Mouse (Mus musculus): ENCODE measurements around the gene Cplx3.

The Cplx3 gene

GRCm38 (mm10) chr9:57606139-57606851 is at the start of gene Cplx3:
Gene Cplx3, minus strand, starts transcription at chr9:57606281.
- no peak for DNase-seq

DNA sequence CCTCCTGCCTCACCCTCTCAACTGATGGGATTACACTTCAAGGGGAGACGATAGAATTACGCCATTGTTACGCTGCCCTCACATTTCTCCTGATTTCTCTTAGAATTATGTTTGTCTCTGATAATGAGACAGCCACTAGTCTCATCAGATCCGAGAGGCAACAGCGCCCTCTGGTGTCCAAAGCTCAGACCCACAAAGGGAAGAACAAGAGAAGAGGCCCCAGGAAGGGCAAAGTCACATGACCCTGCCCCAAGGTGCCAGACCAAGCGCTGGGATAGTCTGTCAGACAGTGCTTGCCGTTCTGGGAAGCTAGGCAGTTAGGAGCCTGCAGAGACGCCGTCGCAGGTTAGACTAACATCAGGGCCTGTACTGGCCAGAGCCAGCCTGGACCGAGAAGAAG is 49.7 kb upstream of the Cplx3 start:
- peak; percentile 91 for DNase-seq

GRCm38 (mm10) chr9:57654966-57655365 is 48.9 kb upstream of the Cplx3 start:
- no peak for DNase-seq

- peak; percentile 5 for DNase-seq
Observed at GRCm38 (mm10) chr9:57653283-57653682, 47.2 kb upstream of the Cplx3 start, which contains the start of gene Csk. Gene Csk, minus strand, starts transcription at chr9:57653631.

- no peak for DNase-seq
Observed at GRCm38 (mm10) chr9:57652855-57653254, 46.8 kb upstream of the Cplx3 start.

- DNase-seq, result no peak
Observed at GRCm38 (mm10) chr9:57652351-57652750, 46.3 kb upstream of the Cplx3 start.

DNA sequence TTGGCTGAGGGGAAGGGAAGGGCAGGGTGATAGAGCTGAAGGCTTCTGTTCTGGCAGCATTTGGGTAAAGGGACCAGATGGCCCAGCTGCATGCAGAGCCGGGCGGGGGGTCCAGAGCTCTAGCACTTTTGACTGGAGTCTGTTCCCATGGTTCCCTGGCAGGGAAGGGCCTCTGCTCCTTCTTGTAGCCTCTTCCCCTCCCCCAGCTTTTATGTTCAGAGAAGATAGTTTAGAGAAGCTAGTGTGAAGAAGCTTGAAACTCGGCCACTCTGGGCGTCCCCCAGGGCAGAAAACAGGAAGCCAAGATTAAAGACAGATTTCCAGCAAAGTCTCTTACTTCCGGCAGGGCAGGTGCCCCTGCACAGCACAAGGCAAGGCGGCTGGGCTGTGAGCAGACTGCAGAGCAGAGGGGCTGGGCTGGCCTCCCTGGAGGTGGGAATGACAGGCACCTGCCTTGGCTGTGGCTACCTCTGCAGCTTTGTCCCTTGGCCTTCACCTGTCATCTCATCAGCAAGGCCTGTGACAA is 44.8 kb upstream of the Cplx3 start:
- DNase-seq, result peak; percentile 57

- DNase-seq, result no peak
Observed at GRCm38 (mm10) chr9:57650130-57650785, 44.2 kb upstream of the Cplx3 start.

DNA sequence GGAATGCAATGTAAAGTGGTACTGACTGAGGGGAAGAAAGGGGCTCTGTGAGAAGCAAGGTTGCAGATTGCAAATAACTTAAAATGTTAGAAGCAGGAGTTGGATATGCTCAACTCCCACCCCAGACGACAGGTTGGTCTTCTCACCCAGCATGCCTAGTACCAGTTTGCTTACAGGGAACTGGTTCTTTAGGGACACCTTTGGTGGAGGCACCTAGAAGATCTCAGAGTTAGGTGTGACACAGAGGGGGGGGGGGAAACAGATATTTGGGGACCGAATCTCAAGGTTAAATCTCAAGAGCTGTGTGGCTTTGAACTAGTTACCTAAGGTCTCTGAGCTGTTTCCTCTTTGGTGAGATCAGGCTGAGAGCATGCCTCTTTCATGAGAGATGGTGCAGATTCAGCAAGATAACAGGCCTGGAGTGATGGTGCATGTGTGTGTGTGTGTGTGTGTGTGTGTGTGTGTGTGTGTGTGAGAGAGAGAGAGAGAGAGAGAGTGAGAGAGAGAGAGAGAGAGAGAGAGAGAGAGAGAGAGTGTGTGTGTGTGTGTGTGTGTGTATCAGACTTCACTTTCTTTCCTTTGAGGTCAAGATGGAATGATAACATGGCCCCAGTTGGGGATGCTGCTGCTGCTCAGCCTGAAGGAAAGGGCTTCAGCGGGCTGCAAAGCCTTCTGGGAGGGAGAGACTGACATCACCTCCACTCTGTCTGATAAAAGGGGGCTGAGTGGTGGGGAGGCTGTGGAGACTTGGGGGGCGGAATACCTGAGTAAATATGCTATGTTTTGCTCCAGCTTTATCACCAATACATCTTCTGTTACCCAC is 41.4 kb upstream of the Cplx3 start:
- DNase-seq, result no peak

DNA sequence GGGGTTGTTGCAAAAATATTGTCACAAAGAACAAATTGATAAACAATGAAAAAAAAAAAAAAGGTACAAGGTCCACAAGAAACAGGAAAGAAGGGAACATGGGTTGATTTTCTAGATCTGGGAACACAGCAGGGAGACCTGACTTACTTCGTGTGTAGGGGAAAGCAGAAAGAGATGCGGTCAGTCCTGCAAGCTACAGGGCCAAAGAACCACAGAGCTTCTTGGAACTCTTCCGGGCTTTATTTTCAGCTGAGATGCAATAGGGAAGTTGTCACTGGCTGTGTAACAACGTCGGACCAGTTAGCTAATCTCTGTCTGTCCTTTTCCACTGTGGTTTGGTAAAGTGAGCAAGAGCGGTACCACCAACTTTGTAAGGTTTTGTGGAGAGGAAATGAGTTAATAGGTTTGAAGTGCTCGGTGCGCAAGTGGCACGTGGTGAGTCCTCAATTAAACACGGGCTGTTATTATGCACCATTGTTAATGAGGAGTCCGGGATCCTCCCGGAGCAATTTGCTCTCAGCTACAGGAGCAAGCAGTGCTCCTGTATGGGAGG is 40.5 kb upstream of the Cplx3 start:
- no peak for DNase-seq

DNA sequence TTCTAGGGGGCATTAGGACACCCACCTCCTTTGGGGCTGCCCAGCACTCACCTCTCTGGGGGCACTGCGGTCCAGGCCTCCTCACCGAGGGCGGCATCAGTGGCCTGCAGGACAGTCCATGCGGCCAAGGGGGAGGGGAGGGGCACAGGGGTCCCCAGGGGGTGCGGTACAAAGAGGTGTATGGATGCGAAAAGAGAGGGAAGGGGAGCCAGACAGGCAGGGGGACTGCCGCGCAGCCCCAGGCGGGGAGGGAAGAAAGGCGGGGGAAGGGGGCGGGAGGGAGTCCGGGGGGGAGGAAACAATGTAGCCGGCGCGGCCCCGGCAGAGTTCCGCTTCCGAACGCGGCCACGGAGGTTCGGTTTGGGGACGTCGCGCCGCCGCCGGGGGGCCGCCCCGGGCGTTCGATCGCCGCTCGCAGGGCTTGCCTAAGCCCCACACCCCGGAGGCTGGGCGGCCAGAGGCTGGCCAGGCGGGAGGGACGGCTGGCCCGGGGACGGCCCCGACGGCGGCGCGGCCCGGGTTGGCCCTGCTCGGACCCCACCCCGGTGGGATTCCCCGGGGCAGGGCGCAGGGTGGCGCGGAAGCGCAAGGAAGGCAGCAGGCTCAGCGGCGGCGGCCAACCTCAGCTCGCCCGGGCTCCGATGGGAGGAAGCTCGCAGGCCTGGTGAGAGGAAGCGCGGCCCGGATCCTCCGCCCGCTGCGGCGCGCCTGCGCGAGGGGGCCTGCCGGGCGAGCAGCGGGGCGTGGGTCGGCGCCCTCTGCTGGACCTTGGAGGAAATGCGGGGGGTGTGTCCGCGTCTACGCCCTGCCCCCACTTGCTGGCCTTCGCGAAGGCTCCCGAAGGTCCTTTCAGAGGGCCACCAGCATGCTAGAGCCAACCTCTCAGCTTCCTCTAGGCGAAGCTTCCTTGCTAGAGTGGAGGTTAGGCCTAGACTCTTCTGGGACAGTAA is 39.1 kb upstream of the Cplx3 start:
- DNase-seq, result peak; percentile 91

GRCm38 (mm10) chr9:57644442-57644943 is 38.4 kb upstream of the Cplx3 start:
- no peak for DNase-seq

DNA sequence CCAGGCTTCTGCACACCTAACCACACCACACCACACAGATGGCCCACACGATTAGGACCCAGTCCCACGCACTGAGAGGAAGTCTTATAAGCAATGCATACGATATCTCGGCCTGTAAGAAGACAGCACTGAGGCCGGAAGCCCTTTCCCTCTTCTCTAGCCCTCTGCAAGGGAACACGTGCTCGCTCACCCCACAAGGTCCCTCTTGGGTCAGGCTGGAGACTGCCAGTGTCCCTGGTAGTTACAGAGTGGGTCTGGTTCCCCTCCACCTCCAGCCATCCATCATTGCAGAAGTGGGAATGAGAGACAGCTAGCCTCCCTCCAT is 37.7 kb upstream of the Cplx3 start:
- no peak for DNase-seq

- DNase-seq, result no peak
Observed at GRCm38 (mm10) chr9:57643169-57643855, 37.2 kb upstream of the Cplx3 start.

DNA sequence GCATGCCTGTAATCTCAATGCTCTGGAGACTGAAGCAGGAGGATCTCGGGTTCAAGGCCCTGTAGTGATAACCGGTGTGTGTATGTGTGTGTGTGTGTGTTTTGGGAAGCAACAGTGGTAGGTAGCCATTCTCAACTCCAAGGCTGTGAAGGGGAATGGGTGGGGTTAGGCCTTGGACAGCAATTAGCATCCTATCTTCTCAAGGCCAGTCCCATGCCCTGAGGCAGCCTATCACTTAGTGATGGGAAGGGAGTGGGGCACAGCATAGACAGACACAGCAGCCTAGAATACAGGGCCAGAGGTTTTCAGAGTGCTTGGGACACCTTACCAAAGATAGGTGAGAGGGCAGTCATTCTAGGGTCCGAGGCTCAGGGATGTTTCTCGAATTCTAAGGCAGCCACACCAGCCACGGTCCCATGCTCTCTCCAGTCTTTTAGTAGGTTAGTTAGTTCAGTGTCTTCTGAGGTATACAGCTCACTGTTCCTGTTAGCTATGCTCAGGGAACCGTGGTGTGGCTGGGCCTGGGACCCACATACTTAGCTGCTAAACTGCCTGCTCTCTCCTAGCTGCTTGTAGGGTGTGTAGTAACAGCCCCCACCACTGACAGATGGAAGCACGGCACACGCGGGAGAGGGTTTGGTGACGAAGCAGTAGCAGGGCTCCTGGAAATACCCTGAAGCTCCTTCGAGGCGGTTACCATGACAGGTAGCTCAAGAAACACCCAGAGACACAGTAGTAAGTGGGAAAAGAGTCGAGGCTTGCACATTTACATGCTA is 35.9 kb upstream of the Cplx3 start:
- no peak for DNase-seq

GRCm38 (mm10) chr9:57641022-57641421 is 34.9 kb upstream of the Cplx3 start:
- DNase-seq, result no peak

DNA sequence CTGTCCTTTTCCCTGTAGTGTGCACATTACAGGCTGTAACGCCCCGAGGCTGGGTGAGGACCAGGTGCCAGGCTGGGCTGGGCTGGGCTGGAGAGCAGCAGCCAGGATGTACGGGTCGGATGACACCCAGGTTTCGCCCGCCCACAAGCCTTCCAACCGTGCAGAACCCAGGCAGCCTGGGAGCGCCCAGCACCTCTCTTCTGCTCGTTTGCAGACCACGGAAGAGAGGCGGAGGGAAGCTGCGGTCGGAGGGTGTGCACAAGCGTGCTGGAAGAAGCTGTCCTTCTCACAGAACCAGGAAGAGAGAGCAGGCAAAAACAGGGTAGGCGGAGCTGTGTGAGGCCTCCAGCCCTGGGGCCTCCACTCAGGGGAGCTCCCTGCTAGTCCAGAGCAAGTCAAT is 34.3 kb upstream of the Cplx3 start:
- DNase-seq, result no peak

DNA sequence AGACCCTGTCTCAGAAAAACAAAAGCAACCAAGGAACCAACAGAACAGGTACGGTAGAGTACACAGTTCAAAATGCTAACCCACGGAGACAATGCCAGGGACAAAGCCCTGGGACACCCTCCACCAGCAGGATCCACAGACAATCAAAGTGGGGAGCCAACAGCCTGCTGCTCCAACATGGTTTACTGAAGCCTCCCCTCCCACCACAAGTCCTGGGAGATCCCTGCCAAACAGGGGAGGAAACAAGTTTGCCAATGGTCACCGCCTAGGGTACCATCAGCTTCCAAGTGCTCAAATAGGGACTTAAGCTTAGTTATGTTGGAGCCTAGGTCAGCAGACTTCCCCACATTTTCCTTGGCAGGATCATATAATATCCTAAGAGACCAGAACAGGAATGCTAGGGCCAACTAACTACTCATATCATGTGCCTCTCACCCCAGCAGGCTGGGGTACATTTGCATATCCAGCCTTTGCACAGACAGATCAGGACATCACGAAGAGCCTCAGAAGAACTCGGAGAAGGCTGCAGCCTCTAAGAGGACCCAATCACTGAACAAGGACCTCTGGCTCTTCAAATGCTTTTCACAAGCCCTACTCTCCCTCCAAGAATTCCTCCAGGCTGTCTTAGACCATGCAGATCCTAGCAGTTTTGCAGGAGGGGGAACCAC is 33.7 kb upstream of the Cplx3 start:
- DNase-seq, result no peak

DNA sequence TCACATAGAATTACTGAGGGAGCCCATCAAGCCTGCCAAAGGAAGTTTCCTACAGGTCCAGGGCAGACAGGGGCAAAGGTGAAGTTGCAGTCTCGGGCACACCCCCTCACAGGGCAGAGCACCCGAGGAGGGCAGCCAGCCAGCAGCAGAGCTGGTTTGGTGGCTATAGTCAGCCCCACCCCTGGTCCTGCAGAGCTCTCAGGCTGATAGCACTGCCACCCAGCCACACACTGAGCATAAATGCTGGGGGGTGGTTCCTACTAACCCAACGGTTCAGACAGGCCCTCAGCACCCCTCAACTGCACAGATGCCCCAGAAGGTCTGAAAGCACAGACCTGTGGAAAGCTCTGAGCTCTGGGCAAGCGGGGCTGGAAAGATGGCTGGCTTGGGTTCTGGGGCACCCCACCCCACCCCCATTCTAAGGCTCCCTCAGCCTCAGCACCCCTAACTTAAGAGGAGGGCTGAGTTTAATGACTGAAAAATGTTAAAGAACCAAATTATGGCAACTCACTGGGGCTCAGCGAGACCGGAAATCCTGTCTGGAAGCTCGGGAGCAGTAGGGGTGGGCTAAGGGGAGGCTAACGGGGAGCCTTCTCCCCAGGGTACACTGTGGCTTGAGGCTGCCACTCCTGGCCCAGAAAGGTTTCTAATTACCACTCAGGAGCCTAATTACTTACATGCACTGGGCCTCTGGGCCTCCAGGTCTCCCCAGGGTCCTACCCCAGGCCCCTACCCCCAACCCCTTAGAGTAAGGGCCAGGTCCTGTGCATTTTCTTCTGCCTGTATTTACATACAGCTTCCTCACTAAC is 32.8 kb upstream of the Cplx3 start:
- DNase-seq, result no peak

Data from cerebellum, adult 9-11 months (tissue).